Comparison of ENCODE assay signal across 11 mouse cellular contexts in genomic region chr11:77494782-77495181, GRCm38 (mm10). TPM values are rescaled to one million over a fixed set of nuclear protein-coding genes. Genes with fewer than 3 reads are reported as not detected.
A peak's percentile ranks its signal among the peaks of the same experiment; 100 is the strongest.
DNase-seq lines count a peak whose midpoint lies in the region; ATAC-seq lines count a peak whose summit lies in the region.
"Had no signal": no experiment of that assay in that cellular context is flagged by ENCODE, and none has a peak within 500 bp of the region (broad histone marks: within the 10 kb centered on the region; RNA-seq: fewer than 3 reads in every experiment).

No protein-coding gene starts in this region.

- ATAC-seq in kidney, embryonic 14.5 days (ENCODE audit: low FRiP score, low TSS enrichment) = no peak
- ATAC-seq in embryonic facial prominence, embryonic 12.5 days (ENCODE audit: insufficient number of reproducible peaks, insufficient read depth, low FRiP score, low TSS enrichment) = no peak
- ATAC-seq in hindbrain, embryonic 15.5 days (ENCODE audit: low FRiP score, low read depth) = no peak
- no peak for ATAC-seq in midbrain, embryonic 15.5 days (replicated peaks)
- ATAC-seq: Patski had no signal

- H3K9me3 ChIP-seq in kidney, embryonic 14.5 days (ENCODE audit: control insufficient read depth, low read length) = no peaks in the 10 kb centered on the region
- no peaks in the 10 kb centered on the region for H3K9me3 ChIP-seq in embryonic facial prominence, embryonic 12.5 days
- no peaks in the 10 kb centered on the region for H3K9me3 ChIP-seq in hindbrain, embryonic 15.5 days
- H3K9me3 ChIP-seq in midbrain, embryonic 15.5 days = no peaks in the 10 kb centered on the region

- 59% methylated on average over 6 of the region's 6 CpGs for WGBS in kidney, embryonic 14.5 days
- 68% methylated on average over 6 of the region's 6 CpGs for WGBS in embryonic facial prominence, embryonic 12.5 days
- WGBS in hindbrain, embryonic 15.5 days = 75% methylated on average over 6 of the region's 6 CpGs
- WGBS in midbrain, embryonic 15.5 days = 68% methylated on average over 6 of the region's 6 CpGs

- H3K4me1 ChIP-seq in kidney, embryonic 14.5 days (ENCODE audit: control insufficient read depth, insufficient read depth, low read length) = peaks cover 57% of the 10 kb centered on the region
- H3K4me1 ChIP-seq in embryonic facial prominence, embryonic 12.5 days = peaks cover 56% of the 10 kb centered on the region
- H3K4me1 ChIP-seq in hindbrain, embryonic 15.5 days (replicated peaks) = peaks cover 73% of the 10 kb centered on the region
- H3K4me1 ChIP-seq in midbrain, embryonic 15.5 days = peaks cover 70% of the 10 kb centered on the region

- H3K4me2 ChIP-seq in kidney, embryonic 14.5 days (replicated peaks; ENCODE audit: low read depth, low read length) = peak overlapping the region; percentile 95
- peak overlapping the region; percentile 95 for H3K4me2 ChIP-seq in embryonic facial prominence, embryonic 12.5 days (replicated peaks)
- H3K4me2 ChIP-seq in hindbrain, embryonic 15.5 days = peak overlapping the region; percentile 95
- H3K4me2 ChIP-seq in midbrain, embryonic 15.5 days = peak overlapping the region; percentile 94

- peaks cover 9% of the 10 kb centered on the region; the same call in 1 of the 2 replicates for H3K36me3 ChIP-seq in kidney, embryonic 14.5 days (ENCODE audit: control insufficient read depth, insufficient read depth, low read length)
- H3K36me3 ChIP-seq in embryonic facial prominence, embryonic 12.5 days = peaks cover 11% of the 10 kb centered on the region
- H3K36me3 ChIP-seq in hindbrain, embryonic 15.5 days = peaks cover 6% of the 10 kb centered on the region; the same call in 1 of the 2 replicates
- peaks cover 2% of the 10 kb centered on the region; the same call in 1 of the 2 replicates for H3K36me3 ChIP-seq in midbrain, embryonic 15.5 days (replicated peaks)

- DNase-seq in kidney, postnatal 25 days = no peak
- no peak for DNase-seq in ovary, postnatal 36 days (ENCODE audit: low spot score)
- no peak for DNase-seq in right cerebral cortex, postnatal 25 days
- no peak for DNase-seq in lung, postnatal 10 days
- DNase-seq: embryo, embryonic 11 days; layer of hippocampus, postnatal 36 days had no signal

- peak overlapping the region; percentile 89; the same call in 1 of the 2 replicates for H3K4me3 ChIP-seq in kidney, embryonic 14.5 days (ENCODE audit: low read length)
- peak overlapping the region; percentile 86 for H3K4me3 ChIP-seq in embryonic facial prominence, embryonic 12.5 days
- peak overlapping the region; percentile 90 for H3K4me3 ChIP-seq in hindbrain, embryonic 15.5 days
- peak overlapping the region; percentile 97 for H3K4me3 ChIP-seq in midbrain, embryonic 15.5 days

- no peaks in the 10 kb centered on the region for H3K27me3 ChIP-seq in kidney, embryonic 14.5 days (ENCODE audit: control insufficient read depth, insufficient read depth, low read length)
- no peaks in the 10 kb centered on the region for H3K27me3 ChIP-seq in embryonic facial prominence, embryonic 12.5 days
- no peaks in the 10 kb centered on the region for H3K27me3 ChIP-seq in hindbrain, embryonic 15.5 days
- H3K27me3 ChIP-seq in midbrain, embryonic 15.5 days (replicated peaks) = no peaks in the 10 kb centered on the region
- H3K27me3 ChIP-seq: Patski had no signal

- H3K27ac ChIP-seq in kidney, embryonic 14.5 days (ENCODE audit: low read depth, low read length) = no peak overlapping the region
- H3K27ac ChIP-seq in embryonic facial prominence, embryonic 12.5 days = peak overlapping the region; percentile 86
- H3K27ac ChIP-seq in hindbrain, embryonic 15.5 days (replicated peaks) = no peak overlapping the region
- no peak overlapping the region for H3K27ac ChIP-seq in midbrain, embryonic 15.5 days

- peak overlapping the region; percentile 93; the same call in 1 of the 2 replicates for H3K9ac ChIP-seq in kidney, embryonic 14.5 days (ENCODE audit: low read depth, low read length)
- peak overlapping the region; percentile 96 for H3K9ac ChIP-seq in embryonic facial prominence, embryonic 12.5 days
- H3K9ac ChIP-seq in hindbrain, embryonic 15.5 days = peak overlapping the region; percentile 91
- peak overlapping the region; percentile 97 for H3K9ac ChIP-seq in midbrain, embryonic 15.5 days

RNA-seq across cellular contexts. Expression of gene Git1, which starts 1.4 kb away (rescaled TPM):
- polyA plus RNA-seq in kidney, embryonic 14.5 days (2014; fragmentation: Nextera tagmentation; extraction: Ambion mirVana) = 18.1 and 19.3 TPM in 2 replicates
- 11.1 and 11.5 TPM in 2 replicates for polyA plus RNA-seq in embryonic facial prominence, embryonic 12.5 days (2016; fragmentation: Nextera tagmentation; extraction: Ambion mirVana)
- polyA plus RNA-seq in hindbrain, embryonic 15.5 days (2015; fragmentation: Nextera tagmentation; extraction: Ambion mirVana) = 16.4 and 18.1 TPM in 2 replicates
- polyA plus RNA-seq in midbrain, embryonic 15.5 days (2015; fragmentation: Nextera tagmentation; extraction: Ambion mirVana) = 17.9 and 19.0 TPM in 2 replicates

RNA-seq across cellular contexts. Expression of gene Ankrd13b, which starts 5.3 kb away (rescaled TPM):
- polyA plus RNA-seq in kidney, embryonic 14.5 days (2014; fragmentation: Nextera tagmentation; extraction: Ambion mirVana) = 6.8 and 8.6 TPM in 2 replicates
- polyA plus RNA-seq in embryonic facial prominence, embryonic 12.5 days (2016; fragmentation: Nextera tagmentation; extraction: Ambion mirVana) = 15.0 and 15.5 TPM in 2 replicates
- polyA plus RNA-seq in hindbrain, embryonic 15.5 days (2015; fragmentation: Nextera tagmentation; extraction: Ambion mirVana) = 36.6 and 50.7 TPM in 2 replicates
- polyA plus RNA-seq in midbrain, embryonic 15.5 days (2015; fragmentation: Nextera tagmentation; extraction: Ambion mirVana) = 46.1 and 46.2 TPM in 2 replicates

RNA-seq across cellular contexts. Expression of gene Abhd15, which starts 20.1 kb away (rescaled TPM):
- polyA plus RNA-seq in kidney, embryonic 14.5 days (2014; fragmentation: Nextera tagmentation; extraction: Ambion mirVana) = 1.4 and 2.6 TPM in 2 replicates
- polyA plus RNA-seq in embryonic facial prominence, embryonic 12.5 days (2016; fragmentation: Nextera tagmentation; extraction: Ambion mirVana) = 2.8 and 2.9 TPM in 2 replicates
- polyA plus RNA-seq in hindbrain, embryonic 15.5 days (2015; fragmentation: Nextera tagmentation; extraction: Ambion mirVana) = 2.7 TPM in 2 replicates
- 2.2 and 2.6 TPM in 2 replicates for polyA plus RNA-seq in midbrain, embryonic 15.5 days (2015; fragmentation: Nextera tagmentation; extraction: Ambion mirVana)

RNA-seq across cellular contexts. Expression of gene Trp53i13, which starts 21.0 kb away (rescaled TPM):
- 36.9 and 37.4 TPM in 2 replicates for polyA plus RNA-seq in kidney, embryonic 14.5 days (2014; fragmentation: Nextera tagmentation; extraction: Ambion mirVana)
- polyA plus RNA-seq in embryonic facial prominence, embryonic 12.5 days (2016; fragmentation: Nextera tagmentation; extraction: Ambion mirVana) = 52.8 and 55.2 TPM in 2 replicates
- 16.8 and 19.6 TPM in 2 replicates for polyA plus RNA-seq in hindbrain, embryonic 15.5 days (2015; fragmentation: Nextera tagmentation; extraction: Ambion mirVana)
- 12.7 and 16.7 TPM in 2 replicates for polyA plus RNA-seq in midbrain, embryonic 15.5 days (2015; fragmentation: Nextera tagmentation; extraction: Ambion mirVana)

RNA-seq across cellular contexts. Expression of gene Gm10392, which starts 24.2 kb away (rescaled TPM):
- not detected in 2 replicates for polyA plus RNA-seq in kidney, embryonic 14.5 days (2014; fragmentation: Nextera tagmentation; extraction: Ambion mirVana)
- not detected in 2 replicates for polyA plus RNA-seq in embryonic facial prominence, embryonic 12.5 days (2016; fragmentation: Nextera tagmentation; extraction: Ambion mirVana)
- 0.12 and 0.16 TPM in 2 replicates for polyA plus RNA-seq in hindbrain, embryonic 15.5 days (2015; fragmentation: Nextera tagmentation; extraction: Ambion mirVana)
- not detected in 2 replicates for polyA plus RNA-seq in midbrain, embryonic 15.5 days (2015; fragmentation: Nextera tagmentation; extraction: Ambion mirVana)
- polyA plus RNA-seq: Patski had no signal
